Mouse (Mus musculus) spleen, postnatal 4 days (tissue): ENCODE data around the gene Ypel3.
"Not testable (repeated sequence)": the region's sequence is repeated elsewhere in the genome, so short reads cannot be mapped to it uniquely, and the experiment has no call there.

Source experiments
- DNase-seq, 2 experiments: peaks; one replicate each; pipeline ENCODE4 v3.0.0; 2022; ENCODE audit warnings: low spot score in 2 of 2

Ypel3 gene

DNA sequence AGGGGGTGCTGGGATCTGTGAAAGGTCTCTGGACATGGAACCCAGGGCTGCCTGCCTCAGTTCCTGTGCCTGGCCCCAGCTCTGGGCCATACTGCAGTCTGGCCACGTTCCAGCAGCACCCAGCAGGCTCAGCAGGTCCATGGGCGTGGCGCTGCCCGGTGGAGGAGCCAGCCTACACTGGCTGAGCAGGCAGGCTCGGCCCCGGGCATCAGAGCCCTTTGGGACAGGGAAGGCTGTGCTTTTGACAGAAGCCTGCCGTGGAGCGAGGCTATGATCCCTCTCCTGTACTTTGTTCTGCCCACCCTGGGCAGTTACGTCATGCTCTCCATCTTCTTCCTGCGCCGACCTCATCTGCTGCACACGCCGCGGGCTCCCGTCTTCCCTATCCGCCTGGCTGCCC lies 10.6 kb upstream of the Ypel3 start, which contains the start of gene Gdpd3:
Gdpd3 (plus strand) TSS at position 134 of the 400 bp plus-strand sequence.
- peak; percentile 78 to 87 for DNase-seq

DNA sequence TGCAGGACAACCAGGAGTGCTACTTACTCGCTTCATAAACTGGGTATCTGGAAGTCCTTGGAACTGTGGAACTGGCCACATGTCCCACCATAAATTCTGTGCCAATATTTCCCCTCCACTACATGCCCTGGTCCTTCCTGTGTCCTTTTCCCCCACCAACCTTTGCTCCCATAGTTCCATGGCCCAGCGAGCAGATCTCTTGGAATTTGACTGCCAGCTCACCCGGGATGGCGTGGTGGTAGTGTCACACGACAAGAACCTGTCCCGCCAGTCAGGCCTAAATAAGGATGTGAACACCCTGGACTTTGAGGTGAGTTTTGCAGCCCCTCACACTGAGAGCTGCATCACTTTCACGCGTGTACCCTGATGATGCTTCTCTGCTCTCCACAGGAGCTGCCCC lies 9.8 kb upstream of the Ypel3 start:
- DNase-seq: no peak

- peak in 1 of 2 experiments; percentile 62 for DNase-seq
Measured at GRCm38 (mm10) chr7:126770784-126771183, 6.0 kb upstream of the Ypel3 start.

DNA sequence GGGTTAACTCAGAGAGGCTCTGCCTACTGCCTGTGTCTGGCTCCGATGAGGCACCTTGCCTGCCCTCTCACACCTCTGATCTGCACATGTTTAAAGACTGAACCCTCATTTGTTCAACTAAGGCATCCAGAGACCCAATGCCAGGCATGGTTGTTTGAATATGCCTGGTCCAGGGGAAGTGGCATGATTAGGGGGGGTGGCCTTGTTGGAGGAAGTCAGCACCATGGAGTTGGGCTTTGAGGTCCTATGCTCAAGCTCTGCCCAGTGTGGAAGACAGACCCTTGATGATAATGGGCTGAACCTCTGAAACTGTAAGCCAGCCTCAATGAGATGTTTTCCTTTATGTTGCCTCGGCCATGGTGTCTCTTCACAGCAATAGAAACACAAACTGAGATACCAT lies 3.4 kb upstream of the Ypel3 start:
- no peak for DNase-seq

DNA sequence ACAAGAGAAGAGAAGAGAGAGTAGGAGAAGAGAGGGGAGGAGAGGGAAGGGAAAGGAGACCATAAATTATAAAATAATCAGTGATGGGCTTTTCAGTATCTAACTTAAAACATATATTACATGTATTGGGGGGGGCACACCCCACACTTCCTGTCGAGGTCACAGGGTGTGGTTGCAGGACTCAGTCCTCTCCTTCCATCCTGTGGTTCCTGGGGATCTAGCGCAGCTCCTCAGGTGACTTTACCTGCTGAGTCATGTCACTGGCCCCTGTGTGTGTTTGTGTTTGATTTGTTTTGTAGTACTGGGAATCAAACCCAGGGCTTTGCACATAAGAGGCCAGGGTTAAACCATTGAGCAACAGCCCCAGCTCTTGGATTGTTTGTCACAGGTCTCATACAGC lies 2.3 kb upstream of the Ypel3 start:
- no peak for DNase-seq

DNA sequence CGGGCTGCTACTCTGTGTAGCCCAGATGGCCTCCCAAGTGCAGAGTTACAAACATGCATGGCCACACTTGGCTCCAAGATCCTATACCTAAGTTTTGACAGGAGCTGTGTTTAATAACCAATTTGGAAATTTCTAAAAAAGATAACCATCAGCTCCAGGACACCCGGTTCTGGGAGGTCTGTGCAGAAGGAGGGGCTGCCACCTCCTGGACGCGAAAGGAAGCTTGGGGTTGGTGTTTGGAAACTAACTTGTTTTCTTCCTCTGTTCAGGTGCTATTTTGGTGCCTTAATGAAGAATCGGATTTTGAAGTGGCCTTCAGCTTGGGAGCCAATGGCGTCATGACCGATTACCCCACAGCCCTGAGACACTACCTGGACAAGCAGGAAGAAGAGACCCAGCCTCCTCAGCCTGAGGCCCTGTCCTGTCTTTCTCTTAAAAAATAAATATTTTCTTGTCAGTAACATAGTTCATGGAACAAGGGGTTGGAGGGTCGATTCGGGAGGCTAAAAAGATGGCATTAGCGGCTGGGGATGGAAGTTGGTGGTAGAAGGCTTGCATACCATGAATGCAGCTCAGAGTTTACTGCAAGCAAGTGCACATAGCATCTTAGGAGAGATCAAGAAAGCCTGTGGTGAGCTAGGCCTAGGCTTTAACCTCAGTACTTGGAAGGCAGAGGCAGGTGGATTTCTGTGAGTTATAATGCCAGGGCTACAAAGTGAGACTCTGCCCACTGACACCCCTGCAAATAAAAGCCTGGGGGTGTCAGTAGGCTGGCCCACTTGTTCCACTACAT lies 1.4 kb upstream of the Ypel3 start:
- DNase-seq: peak in 1 of 2 experiments; percentile 65

DNA sequence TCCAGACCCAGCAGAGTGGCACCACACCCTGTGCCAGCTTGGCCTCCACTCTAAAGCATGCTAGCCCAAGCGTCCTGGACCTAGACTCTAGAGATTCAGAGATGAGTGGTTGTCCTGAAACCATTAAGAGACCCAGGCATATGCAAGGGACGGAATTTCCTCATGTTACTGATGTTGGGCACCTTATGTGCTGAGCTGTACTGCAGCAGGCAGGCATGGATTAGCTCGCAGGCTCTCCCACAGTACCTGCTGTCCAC lies 849 bp upstream of the Ypel3 start:
- DNase-seq: peak in 1 of 2 experiments; percentile 64

- peak in 1 of 2 experiments; percentile 74 for DNase-seq
Measured at GRCm38 (mm10) chr7:126777476-126777875, 721 bp downstream of the Ypel3 start.

DNA sequence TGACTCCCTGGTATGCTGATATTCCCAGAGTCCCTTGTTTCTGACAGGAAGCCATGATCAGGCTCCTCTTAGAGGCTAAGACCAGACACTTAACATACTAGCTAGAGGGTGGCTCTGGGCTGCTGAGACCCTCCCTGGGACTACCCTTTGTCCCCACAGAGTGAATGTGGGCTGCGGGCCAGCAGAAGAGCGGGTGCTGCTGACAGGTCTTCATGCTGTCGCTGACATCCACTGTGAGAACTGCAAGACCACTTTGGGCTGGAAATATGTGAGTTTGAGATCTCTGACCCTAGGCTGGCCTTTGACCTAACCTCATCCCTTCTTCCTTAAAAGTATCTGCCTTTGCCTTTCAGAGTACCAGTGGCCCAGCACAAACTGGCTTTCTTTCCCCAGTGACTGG lies 1.4 kb downstream of the Ypel3 start:
- peak in 1 of 2 experiments; percentile 58 for DNase-seq

DNA sequence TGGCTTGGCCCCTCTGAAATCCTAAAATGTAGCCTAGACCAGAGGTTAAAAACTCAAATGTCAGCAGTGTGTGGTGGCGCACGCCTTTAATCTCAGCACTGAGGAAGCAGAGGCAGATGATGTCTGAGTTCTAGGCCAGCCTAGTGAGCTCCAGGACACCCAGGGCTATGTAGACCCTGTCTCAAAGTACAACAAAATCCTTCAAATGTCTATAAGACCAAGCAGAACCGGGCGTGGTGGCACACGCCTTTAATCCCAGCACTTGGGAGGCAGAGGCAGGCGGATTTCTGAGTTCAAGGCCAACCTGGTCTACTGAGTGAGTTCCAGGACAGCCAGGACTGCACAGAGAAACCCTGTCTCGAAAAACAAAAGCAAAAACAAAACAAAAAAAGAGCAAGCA lies 2.3 kb downstream of the Ypel3 start:
- not testable (repeated sequence) for DNase-seq

DNA sequence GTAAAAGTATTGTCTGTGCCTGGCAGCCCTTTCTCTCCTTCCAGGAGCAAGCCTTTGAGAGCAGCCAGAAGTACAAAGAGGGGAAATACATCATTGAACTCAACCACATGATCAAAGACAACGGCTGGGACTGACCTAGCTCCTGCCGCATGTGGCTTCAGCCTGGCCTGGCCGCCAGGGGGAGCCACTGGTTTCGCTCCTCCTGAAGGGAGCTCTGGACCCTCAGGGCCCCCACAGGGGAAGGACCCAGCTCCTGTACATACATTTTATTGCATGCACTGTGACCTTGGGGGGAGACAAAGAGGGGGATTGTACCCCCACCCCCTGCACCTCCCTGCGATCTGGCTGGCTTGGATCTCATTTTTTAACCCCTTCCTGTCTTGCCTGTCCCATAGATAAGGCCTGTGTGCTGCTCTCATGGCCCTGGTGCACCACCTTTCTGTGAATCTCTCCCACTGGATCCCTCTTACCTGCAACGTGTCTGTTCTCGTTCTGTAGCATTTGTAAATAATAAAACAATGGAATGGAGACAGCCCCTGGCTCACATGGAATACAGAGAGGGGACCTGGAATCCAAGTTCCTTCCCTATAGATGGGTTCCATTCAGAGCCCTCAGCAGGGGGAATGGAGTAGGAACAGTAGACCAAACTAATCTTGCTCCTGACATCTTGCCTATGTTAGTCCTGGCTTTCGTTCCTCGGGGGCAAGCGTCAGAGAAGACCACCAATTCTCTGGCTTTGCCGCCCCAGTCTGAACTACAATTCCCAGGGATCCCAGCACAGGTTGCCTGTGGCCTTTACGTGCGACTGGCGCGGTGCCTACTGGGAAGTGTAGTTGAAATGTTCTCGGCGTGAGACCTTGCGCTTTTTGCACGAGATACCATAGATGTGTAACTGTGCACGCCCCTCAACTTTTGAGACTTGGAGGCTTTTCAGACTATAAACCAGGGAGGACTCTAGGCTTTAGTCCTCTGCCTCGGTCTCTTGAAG lies 3.5 kb downstream of the Ypel3 start:
- peak; percentile 89 to 97 for DNase-seq

- peak in 1 of 2 experiments; percentile 67 for DNase-seq
Measured at GRCm38 (mm10) chr7:126780971-126781635, 4.3 kb downstream of the Ypel3 start, which contains the start of gene Tbx6. TSS of gene Tbx6 (plus strand) at chr7:126781483.

- DNase-seq: no peak
Measured at GRCm38 (mm10) chr7:126781661-126782370, 5.1 kb downstream of the Ypel3 start.

GRCm38 (mm10) chr7:126782693-126783092 lies 5.9 kb downstream of the Ypel3 start:
- peak in 1 of 2 experiments; percentile 64 for DNase-seq

GRCm38 (mm10) chr7:126784469-126784868 lies 7.7 kb downstream of the Ypel3 start:
- DNase-seq: no peak

DNA sequence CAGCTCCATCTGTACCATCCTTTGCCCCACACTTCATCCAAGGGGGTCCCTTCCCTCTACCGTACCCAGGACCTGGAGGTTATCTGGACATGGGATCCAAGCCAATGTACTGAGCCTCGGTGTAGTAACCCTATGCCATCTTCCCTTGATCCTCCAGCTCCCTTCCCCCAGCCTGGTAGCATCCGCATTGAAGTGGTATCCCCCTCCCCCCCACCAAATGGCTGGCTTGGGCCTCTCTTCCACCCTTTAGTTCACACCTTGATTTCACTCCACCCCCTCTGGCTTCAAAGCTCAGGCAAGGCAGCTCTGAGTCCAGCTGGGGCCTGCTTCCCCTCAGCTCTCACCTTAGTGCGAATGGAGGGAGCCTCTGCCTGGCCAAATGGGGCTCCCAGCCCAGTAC lies 8.3 kb downstream of the Ypel3 start:
- DNase-seq: no peak

- no peak for DNase-seq
Measured at GRCm38 (mm10) chr7:126786142-126786541, 9.4 kb downstream of the Ypel3 start.

- no peak for DNase-seq
Measured at GRCm38 (mm10) chr7:126789141-126789540, 12.4 kb downstream of the Ypel3 start.

GRCm38 (mm10) chr7:126791851-126792720 lies 15.3 kb downstream of the Ypel3 start, which contains the start of gene Ppp4c:
TSS of gene Ppp4c (minus strand) at chr7:126792496.
- peak; percentile 95 to 97 for DNase-seq

- no peak for DNase-seq
Measured at GRCm38 (mm10) chr7:126792721-126793443, 16.1 kb downstream of the Ypel3 start.
